Comparison of ENCODE assay signal across 18 mouse cellular contexts in the genomic region with DNA sequence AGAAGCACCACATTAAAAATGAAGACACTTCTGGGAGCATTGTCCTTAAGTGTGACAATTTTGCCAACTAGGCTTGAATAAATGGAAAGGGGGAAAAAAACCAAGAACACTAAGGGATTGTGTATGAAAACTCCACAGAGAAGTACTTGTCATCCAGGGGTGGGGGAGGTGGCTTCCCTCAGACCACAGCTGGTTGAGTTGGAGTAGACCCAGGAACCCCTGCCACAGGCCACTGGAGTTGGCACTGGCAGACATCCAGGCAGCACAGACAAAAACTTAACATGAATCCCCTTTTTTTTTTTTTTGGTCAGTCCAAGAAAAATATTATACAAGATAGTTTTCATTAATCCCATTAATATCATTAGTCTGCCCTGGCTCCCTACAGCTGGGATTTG. TPM values are rescaled to one million over a fixed set of nuclear protein-coding genes. Genes with fewer than 3 reads are reported as not detected.
DNase-seq lines count a peak whose midpoint lies in the region; TF ChIP-seq lines count a peak whose summit lies in the region.
"Had no signal": no experiment of that assay in that cellular context is flagged by ENCODE, and none has a peak within 500 bp of the region (broad histone marks: within the 10 kb centered on the region; RNA-seq: fewer than 3 reads in every experiment).

No protein-coding gene starts in this region.

- TF ChIP-seq POLR2A in myocyte (IDR thresholded peaks at IDR 0.05; ENCODE audit: insufficient read length, low read depth): no peak

- H3ac ChIP-seq in myocyte (ENCODE audit: control insufficient read depth, insufficient read length): no peak overlapping the region

- peak overlapping the region; percentile 27 for H3K4me2 ChIP-seq in myocyte (ENCODE audit: low read depth)
- H3K4me2 ChIP-seq: hindbrain, embryonic 14.5 days; liver, embryonic 12.5 days; stomach, embryonic 15.5 days had no signal

- no peak overlapping the region for H3K4me3 ChIP-seq in myocyte
- H3K4me3 ChIP-seq: gastrocnemius, adult 2 months; liver, embryonic 12.5 days; stomach, embryonic 15.5 days had no signal

- H3K79me2 ChIP-seq in myocyte (ENCODE audit: control insufficient read depth, insufficient read depth): no peaks in the 10 kb centered on the region

- peak; percentile 53 for DNase-seq in kidney, postnatal 14 days
- no peak for DNase-seq in kidney, adult 18-20 months
- DNase-seq in right cerebral cortex, postnatal 10 days (ENCODE audit: low spot score in 2 of 2): peak; percentile 67 to 74
- no peak for DNase-seq in right cerebral cortex, postnatal 36 days (ENCODE audit: low spot score in 2 of 2)
- peak; percentile 68 for DNase-seq in brain, adult 2 months (ENCODE audit: low read depth, low spot score)
- no peak for DNase-seq in spleen, adult 18-20 months
- DNase-seq: adrenal gland, postnatal 10 days; gastrocnemius, adult 2 months; heart, adult 11 months; heart, postnatal 36 days; lung, adult 2 months; lung, postnatal 4 days; retina, postnatal 1 day had no signal

- H3K27me3 ChIP-seq in myocyte (ENCODE audit: control insufficient read depth, insufficient read depth, insufficient read length): no peaks in the 10 kb centered on the region
- H3K27me3 ChIP-seq: Patski; stomach, embryonic 15.5 days had no signal

- no peaks in the 10 kb centered on the region for H3K36me3 ChIP-seq in myocyte (ENCODE audit: control insufficient read depth, insufficient read depth)
- H3K36me3 ChIP-seq: liver, embryonic 12.5 days; stomach, embryonic 15.5 days had no signal

TF ChIP-seq in myocyte, 11 proteins besides CTCF, POLR2A, EP300 and RAD21:
- TF ChIP-seq TCF12 (IDR thresholded peaks at IDR 0.05; ENCODE audit: insufficient read depth, poor library complexity, severe bottlenecking) (no peak), SRF (IDR thresholded peaks at IDR 0.05; ENCODE audit: control insufficient read depth, insufficient read length, low read depth) (no peak), REST (IDR thresholded peaks at IDR 0.05; ENCODE audit: insufficient read depth, insufficient read length) (no peak), TCF3 (IDR thresholded peaks at IDR 0.05; ENCODE audit: insufficient read length, low read depth) (no peak), POLR2AphosphoS2 (IDR thresholded peaks at IDR 0.05; ENCODE audit: insufficient read length, low read depth) (no peak), MAX (IDR thresholded peaks at IDR 0.05; ENCODE audit: low read depth) (no peak), MYOG (IDR thresholded peaks at IDR 0.05; ENCODE audit: control insufficient read depth in 1 of 3, insufficient read depth in 1 of 3, insufficient read length in 2 of 3, low read depth in 2 of 3) (no peak), CEBPB (IDR thresholded peaks at IDR 0.05; ENCODE audit: insufficient read depth, poor library complexity, severe bottlenecking) (no peak), USF1 (IDR thresholded peaks at IDR 0.05; ENCODE audit: low read depth) (no peak), MYOD1 (IDR thresholded peaks at IDR 0.05; ENCODE audit: control insufficient read depth in 1 of 3, insufficient read length in 2 of 3, low read depth in 2 of 3) (no peak), E2F4 (IDR thresholded peaks at IDR 0.05; ENCODE audit: insufficient read depth) (no peak)

RNA-seq across cellular contexts. Expression of a gene that starts 28.7 kb away (rescaled TPM):
- polyA plus RNA-seq in myocyte (2012; fragmentation: generic; extraction: Trizol): 10.8 TPM

Comparison
In these comparisons a context has a peak if more than half of its experiments do, and no peak if none do; other contexts are left out.
1. DNase-seq: peak in kidney, postnatal 14 days (single experiment), right cerebral cortex, postnatal 10 days (2 of 2) and brain, adult 2 months (single experiment); none in kidney, adult 18-20 months (single experiment), right cerebral cortex, postnatal 36 days (0 of 2) and spleen, adult 18-20 months (0 of 2).